Mouse (Mus musculus): ENCODE measurements around the gene Hist1h2ad. TPM values are rescaled to one million over a fixed set of nuclear protein-coding genes. Genes with fewer than 3 reads are reported as not detected.

Gene Hist1h2ad
- polyA plus RNA-seq, 1 experiment from 2014 or later: 0.84 TPM

DNA sequence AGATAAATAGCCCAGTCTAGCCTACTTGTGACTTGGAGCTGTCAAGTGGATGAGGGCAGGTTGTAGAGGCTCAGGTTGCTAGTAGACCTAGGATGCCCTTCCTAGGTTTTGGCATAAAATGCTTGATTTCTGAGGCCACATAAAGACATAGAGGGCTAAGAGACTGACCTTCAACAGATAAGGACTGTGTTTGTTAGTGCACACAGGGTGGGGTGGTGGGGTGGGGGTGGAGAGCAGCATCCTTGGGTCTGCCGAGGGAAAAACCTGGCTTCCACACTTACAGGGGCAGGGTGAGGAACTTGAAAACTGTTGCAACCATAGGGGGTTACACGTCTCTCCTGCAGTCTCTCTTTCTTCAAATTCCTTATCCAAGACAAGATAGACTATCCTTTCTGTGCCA lies 21.0 kb downstream of the Hist1h2ad start:
- Histone ChIP-seq H3K27me3 (replicated peaks; ENCODE audit: control insufficient read depth, insufficient read depth, low read length) (no peaks in the 10 kb centered on the region), H3K4me2 (peak overlapping the region; percentile 20; the same call in 1 of the 2 replicates), H3K9ac (ENCODE audit: low read depth, low read length) (peak overlapping the region; percentile 26), H3K9me3 (ENCODE audit: control insufficient read depth, low read length) (no peaks in the 10 kb centered on the region), H3K4me3 (ENCODE audit: low read depth, low read length) (no peak overlapping the region), H3K36me3 (ENCODE audit: control insufficient read depth, insufficient read depth, low read length) (no peaks in the 10 kb centered on the region), H3K27ac (ENCODE audit: low read depth, low read length) (peak overlapping the region; percentile 75; the same call in 1 of the 2 replicates), H3K4me1 (replicated peaks; ENCODE audit: control insufficient read depth, insufficient read depth, low read length) (peaks cover 32% of the 10 kb centered on the region)
- ATAC-seq (replicated peaks; ENCODE audit: low FRiP score): 0 out of 2 replicates have a peak, but pooled peaks have one; percentile 27
- WGBS: 45% methylated on average over 2 of the region's 2 CpGs
- DNase-seq (ENCODE audit: low spot score): no peak

DNA sequence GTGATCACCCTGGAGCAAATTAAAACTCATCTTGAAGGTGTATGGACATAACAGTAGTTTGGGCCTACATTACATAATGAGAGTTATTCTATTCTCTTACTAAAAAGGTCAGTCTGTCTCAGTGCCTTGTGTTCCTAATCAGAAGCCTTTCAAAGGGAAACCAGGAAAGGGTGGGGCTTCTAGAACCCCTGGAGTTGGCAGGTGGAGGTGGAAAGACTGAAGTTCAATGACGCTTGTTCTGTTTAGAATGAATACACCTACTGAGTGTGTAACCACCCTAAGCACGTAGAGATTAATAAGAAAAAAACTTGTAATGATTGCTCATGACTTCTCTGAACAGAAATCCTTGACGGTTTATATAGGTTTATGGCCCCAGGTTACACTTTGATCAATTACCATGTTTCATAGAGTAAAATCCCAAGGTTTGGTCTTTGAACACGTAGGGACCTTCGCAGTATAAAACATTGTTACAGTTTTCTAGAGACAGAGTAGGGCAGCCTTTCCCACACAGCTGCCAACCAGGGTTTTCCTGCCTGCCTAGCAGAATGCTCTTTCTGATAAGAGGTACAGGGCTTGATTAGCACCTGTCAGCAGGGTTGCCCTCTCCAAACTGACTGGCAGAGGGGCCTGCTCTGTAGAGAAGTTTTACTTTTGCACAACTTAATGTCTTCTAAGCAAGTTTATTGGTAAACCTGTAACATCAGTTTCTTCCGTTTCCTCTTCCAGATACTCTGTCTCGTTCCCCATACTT lies 21.6 kb downstream of the Hist1h2ad start:
- Histone ChIP-seq H3K4me1 (replicated peaks; ENCODE audit: control insufficient read depth, insufficient read depth, low read length) (peaks cover 32% of the 10 kb centered on the region), H3K4me3 (ENCODE audit: low read depth, low read length) (no peak overlapping the region), H3K27me3 (replicated peaks; ENCODE audit: control insufficient read depth, insufficient read depth, low read length) (no peaks in the 10 kb centered on the region), H3K4me2 (peak overlapping the region; percentile 36), H3K9ac (ENCODE audit: low read depth, low read length) (peak overlapping the region; percentile 44), H3K9me3 (ENCODE audit: control insufficient read depth, low read length) (no peaks in the 10 kb centered on the region), H3K36me3 (ENCODE audit: control insufficient read depth, insufficient read depth, low read length) (no peaks in the 10 kb centered on the region), H3K27ac (ENCODE audit: low read depth, low read length) (peak overlapping the region; percentile 75)
- DNase-seq (ENCODE audit: low spot score): no peak
- peak; percentile 96 for ATAC-seq (replicated peaks; ENCODE audit: low FRiP score)
- WGBS: 62% methylated on average over 7 of the region's 7 CpGs

DNA sequence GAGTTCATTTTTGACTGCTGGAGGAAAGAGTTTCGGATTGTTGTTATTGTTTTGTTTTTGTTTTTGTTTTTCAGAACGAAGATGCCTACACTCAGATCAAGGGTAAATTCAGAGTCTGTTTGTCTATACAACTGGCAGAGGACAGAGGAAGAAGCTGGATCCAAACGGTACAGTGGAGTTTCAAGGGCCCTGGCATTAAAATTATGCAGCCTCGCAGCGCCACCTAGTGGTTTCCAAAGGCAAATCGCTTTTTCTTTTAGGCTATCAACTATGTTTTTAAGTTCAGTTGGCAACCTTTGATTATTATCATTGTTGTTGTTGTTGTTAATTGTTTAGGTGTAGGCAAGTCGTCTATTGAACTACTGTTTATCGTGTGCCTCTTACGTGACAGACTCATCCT lies 23.8 kb downstream of the Hist1h2ad start:
- Histone ChIP-seq H3K4me3 (ENCODE audit: low read depth, low read length) (no peak overlapping the region), H3K27ac (ENCODE audit: low read depth, low read length) (no peak overlapping the region), H3K9me3 (ENCODE audit: control insufficient read depth, low read length) (no peaks in the 10 kb centered on the region), H3K27me3 (replicated peaks; ENCODE audit: control insufficient read depth, insufficient read depth, low read length) (no peaks in the 10 kb centered on the region), H3K4me2 (0 out of 2 replicates have a peak overlapping the region, but pooled peaks have one; percentile 4), H3K4me1 (replicated peaks; ENCODE audit: control insufficient read depth, insufficient read depth, low read length) (peaks cover 27% of the 10 kb centered on the region), H3K36me3 (ENCODE audit: control insufficient read depth, insufficient read depth, low read length) (no peaks in the 10 kb centered on the region), H3K9ac (ENCODE audit: low read depth, low read length) (no peak overlapping the region)
- ATAC-seq (replicated peaks; ENCODE audit: low FRiP score): no peak; the same call in 1 of the 2 replicates
- peak; percentile 64 for DNase-seq (ENCODE audit: low spot score)
- 8% methylated on average over 9 of the region's 9 CpGs for WGBS

DNA sequence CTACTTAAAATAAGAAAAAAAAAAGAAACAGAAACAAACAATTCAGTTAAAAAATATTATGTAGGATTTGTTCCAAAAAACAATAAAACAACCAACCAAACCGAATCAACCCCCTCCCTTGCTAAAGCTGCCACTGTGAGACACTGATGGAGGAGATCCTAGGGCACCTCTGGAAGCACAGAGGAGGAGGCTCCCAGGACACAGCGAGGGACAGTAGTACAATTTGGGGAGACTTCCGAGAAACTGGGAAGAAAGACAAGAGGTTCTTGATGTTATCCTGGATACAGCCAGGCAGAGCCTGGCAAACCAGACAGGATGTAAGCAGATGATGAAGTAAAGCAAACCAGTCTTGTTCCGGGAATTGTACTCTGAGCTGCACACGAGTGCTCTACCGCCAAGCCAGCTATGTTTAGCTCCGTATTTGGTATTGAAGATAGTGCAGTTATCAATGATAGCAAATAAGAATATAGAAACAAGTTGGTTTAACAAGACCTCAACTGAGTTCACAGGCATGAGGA lies 29.1 kb downstream of the Hist1h2ad start:
- H3K27ac ChIP-seq (ENCODE audit: low read depth, low read length): no peak overlapping the region
- no peaks in the 10 kb centered on the region for H3K36me3 ChIP-seq (ENCODE audit: control insufficient read depth, insufficient read depth, low read length)
- ATAC-seq (replicated peaks; ENCODE audit: low FRiP score) (no peak), DNase-seq (ENCODE audit: low spot score) (no peak)
- no peak overlapping the region for H3K4me3 ChIP-seq (ENCODE audit: low read depth, low read length)
- no peak overlapping the region for H3K9ac ChIP-seq (ENCODE audit: low read depth, low read length)
- no peaks in the 10 kb centered on the region for H3K27me3 ChIP-seq (replicated peaks; ENCODE audit: control insufficient read depth, insufficient read depth, low read length)
- H3K4me2 ChIP-seq: no peak overlapping the region
- no peaks in the 10 kb centered on the region for H3K9me3 ChIP-seq (ENCODE audit: control insufficient read depth, low read length)
- WGBS: 69% methylated on average over 7 of the region's 7 CpGs
- H3K4me1 ChIP-seq (replicated peaks; ENCODE audit: control insufficient read depth, insufficient read depth, low read length): no peaks in the 10 kb centered on the region

DNA sequence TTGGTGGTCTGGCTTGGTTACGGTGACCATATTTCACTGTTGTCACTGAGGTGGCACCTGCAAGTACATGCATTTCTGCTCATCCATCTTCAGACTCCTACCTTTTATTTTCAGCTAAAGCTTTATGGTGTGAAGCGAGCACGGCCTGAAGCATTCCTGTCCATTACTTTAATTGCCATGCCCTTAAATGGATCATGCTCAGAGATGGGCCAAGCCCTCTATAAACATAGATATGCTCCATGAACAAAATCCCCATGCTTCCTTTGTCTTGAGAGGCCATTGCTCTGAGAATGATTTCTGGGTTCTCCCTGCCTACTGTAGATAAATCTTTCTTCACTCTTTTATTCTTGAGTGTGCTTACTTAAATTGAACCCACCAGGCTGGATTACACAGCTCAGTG lies 30.3 kb downstream of the Hist1h2ad start:
- Histone ChIP-seq H3K36me3 (ENCODE audit: control insufficient read depth, insufficient read depth, low read length) (no peaks in the 10 kb centered on the region), H3K4me2 (no peak overlapping the region), H3K27me3 (replicated peaks; ENCODE audit: control insufficient read depth, insufficient read depth, low read length) (no peaks in the 10 kb centered on the region), H3K4me3 (ENCODE audit: low read depth, low read length) (no peak overlapping the region), H3K4me1 (replicated peaks; ENCODE audit: control insufficient read depth, insufficient read depth, low read length) (peaks cover 2% of the 10 kb centered on the region; the same call in 1 of the 2 replicates), H3K9ac (ENCODE audit: low read depth, low read length) (no peak overlapping the region), H3K9me3 (ENCODE audit: control insufficient read depth, low read length) (no peaks in the 10 kb centered on the region), H3K27ac (ENCODE audit: low read depth, low read length) (no peak overlapping the region)
- WGBS: 86% methylated on average over 3 of the region's 3 CpGs
- no peak for ATAC-seq (replicated peaks; ENCODE audit: low FRiP score)
- DNase-seq (ENCODE audit: low spot score): no peak

DNA sequence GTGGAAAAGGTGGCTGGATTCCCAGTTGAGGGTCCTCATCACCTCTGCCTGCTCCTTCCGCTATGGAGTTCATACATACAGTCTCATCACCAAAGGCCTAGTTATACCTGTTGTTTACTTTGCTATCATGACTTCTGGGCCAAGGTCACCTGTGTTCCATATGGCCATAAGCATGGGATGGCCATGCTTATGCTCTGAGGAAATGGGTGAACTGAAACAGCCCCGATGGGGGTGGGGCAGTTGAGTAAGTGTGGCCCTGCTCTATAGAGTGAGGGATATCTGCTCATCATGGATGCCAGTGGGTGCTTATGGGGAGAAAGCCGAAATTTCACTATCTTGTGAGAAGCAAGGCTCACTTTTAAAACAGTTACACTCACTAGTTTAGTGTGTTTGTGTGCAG lies 30.9 kb downstream of the Hist1h2ad start:
- Histone ChIP-seq H3K9me3 (ENCODE audit: control insufficient read depth, low read length) (no peaks in the 10 kb centered on the region), H3K4me3 (ENCODE audit: low read depth, low read length) (no peak overlapping the region), H3K36me3 (ENCODE audit: control insufficient read depth, insufficient read depth, low read length) (no peaks in the 10 kb centered on the region), H3K4me2 (no peak overlapping the region), H3K27ac (ENCODE audit: low read depth, low read length) (no peak overlapping the region), H3K4me1 (replicated peaks; ENCODE audit: control insufficient read depth, insufficient read depth, low read length) (peaks cover 7% of the 10 kb centered on the region; the same call in 1 of the 2 replicates), H3K9ac (ENCODE audit: low read depth, low read length) (no peak overlapping the region), H3K27me3 (replicated peaks; ENCODE audit: control insufficient read depth, insufficient read depth, low read length) (no peaks in the 10 kb centered on the region)
- 83% methylated on average over 3 of the region's 3 CpGs for WGBS
- ATAC-seq (replicated peaks; ENCODE audit: low FRiP score) (no peak), DNase-seq (ENCODE audit: low spot score) (no peak)

DNA sequence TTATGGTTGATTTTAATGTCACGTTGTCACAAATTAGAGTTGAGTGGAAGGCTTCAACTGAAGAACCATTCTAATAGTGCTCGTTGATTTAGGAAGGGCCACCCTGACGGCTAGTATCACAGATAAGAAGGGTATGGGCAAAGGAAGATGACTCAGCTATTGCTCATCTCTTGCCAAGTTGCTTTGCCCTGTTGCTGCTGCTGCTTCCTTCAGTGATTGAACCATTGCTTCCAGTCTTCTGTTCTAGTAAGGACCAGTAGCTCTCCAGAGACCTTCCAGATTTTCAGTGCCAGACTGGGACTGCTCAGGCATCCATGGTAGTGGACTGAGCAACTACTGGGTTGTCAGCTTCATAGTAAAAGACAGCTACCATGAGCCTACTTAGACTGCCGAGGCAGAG lies 35.0 kb downstream of the Hist1h2ad start:
- no peak overlapping the region for H3K9ac ChIP-seq (ENCODE audit: low read depth, low read length)
- no peak overlapping the region for H3K27ac ChIP-seq (ENCODE audit: low read depth, low read length)
- H3K9me3 ChIP-seq (ENCODE audit: control insufficient read depth, low read length): no peaks in the 10 kb centered on the region
- H3K36me3 ChIP-seq (ENCODE audit: control insufficient read depth, insufficient read depth, low read length): 0 out of 2 replicates have a peak, but pooled peaks cover 3% of the 10 kb centered on the region
- H3K27me3 ChIP-seq (replicated peaks; ENCODE audit: control insufficient read depth, insufficient read depth, low read length): no peaks in the 10 kb centered on the region
- WGBS: 49% methylated on average over 4 of the region's 4 CpGs
- no peak overlapping the region for H3K4me2 ChIP-seq
- ATAC-seq (replicated peaks; ENCODE audit: low FRiP score) (peak; percentile 73), DNase-seq (ENCODE audit: low spot score) (no peak)
- no peak overlapping the region for H3K4me3 ChIP-seq (ENCODE audit: low read depth, low read length)
- H3K4me1 ChIP-seq (replicated peaks; ENCODE audit: control insufficient read depth, insufficient read depth, low read length): peaks cover 8% of the 10 kb centered on the region; the same call in 1 of the 2 replicates

DNA sequence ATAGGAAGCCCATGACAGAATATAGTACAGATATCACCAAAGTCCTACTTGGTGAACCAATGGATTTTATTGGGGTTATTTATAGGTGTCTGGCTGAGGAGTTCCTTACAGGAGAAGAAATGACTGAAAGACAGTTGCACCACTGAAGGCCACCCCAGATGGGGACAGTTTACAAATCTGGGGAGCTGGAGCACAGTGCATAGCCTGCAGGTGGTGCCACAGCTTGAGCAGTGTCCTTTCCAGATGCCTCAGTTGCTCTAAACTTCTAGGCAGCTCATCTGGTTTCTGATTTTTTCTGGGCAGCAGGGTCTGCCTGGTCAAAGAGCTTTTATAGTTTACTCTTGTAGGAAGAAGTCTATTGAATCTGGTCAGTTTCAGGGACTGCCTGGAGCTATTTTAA lies 35.7 kb downstream of the Hist1h2ad start:
- DNase-seq (ENCODE audit: low spot score) (no peak), ATAC-seq (replicated peaks; ENCODE audit: low FRiP score) (no peak)

More for the DNA sequence above, 35.7 kb downstream of the Hist1h2ad start:
- no peaks in the 10 kb centered on the region for H3K9me3 ChIP-seq (ENCODE audit: control insufficient read depth, low read length)
- H3K36me3 ChIP-seq (ENCODE audit: control insufficient read depth, insufficient read depth, low read length): 0 out of 2 replicates have a peak, but pooled peaks cover 3% of the 10 kb centered on the region
- no peaks in the 10 kb centered on the region for H3K27me3 ChIP-seq (replicated peaks; ENCODE audit: control insufficient read depth, insufficient read depth, low read length)
- H3K9ac ChIP-seq (ENCODE audit: low read depth, low read length): no peak overlapping the region
- peaks cover 8% of the 10 kb centered on the region; the same call in 1 of the 2 replicates for H3K4me1 ChIP-seq (replicated peaks; ENCODE audit: control insufficient read depth, insufficient read depth, low read length)
- no peak overlapping the region for H3K4me2 ChIP-seq
- no peak overlapping the region for H3K4me3 ChIP-seq (ENCODE audit: low read depth, low read length)
- 0 out of 2 replicates have a peak overlapping the region, but pooled peaks have one; percentile 41 for H3K27ac ChIP-seq (ENCODE audit: low read depth, low read length)

Data from liver, embryonic 11.5 days (tissue).